Mouse (Mus musculus) CH12.LX (cell line): ENCODE measurements around the gene Hcar1. TPM values are rescaled to one million over a fixed set of nuclear protein-coding genes. Genes with fewer than 3 reads are reported as not detected.

Source experiments
- DNase-seq: peaks from one replicate; pipeline ENCODE4 v3.0.0-alpha.2; 2013; ENCODE audit errors: extremely low read depth
- H3K27ac ChIP-seq: 2 replicates; pipeline ENCODE4 v1.5.1; 2012; ENCODE audit warnings: low read depth, mild to moderate bottlenecking, control low read depth, moderate library complexity; ENCODE audit not compliant: insufficient read depth
- H3K27me3 ChIP-seq: replicated peaks from 2 replicates; pipeline ENCODE3; 2012; ENCODE audit warnings: inconsistent platforms
- H3K36me3 ChIP-seq, 2 experiments: replicated peaks in 1 of 2; 2 replicates each; pipeline versions ENCODE3 to v1.6.1; 2012; ENCODE audit warnings: inconsistent platforms in 1 of 2, low read length in 1 of 2, mild to moderate bottlenecking in 1 of 2, mixed read lengths in 1 of 2, moderate library complexity in 1 of 2; ENCODE audit not compliant: control insufficient read depth in 1 of 2, insufficient read depth in 1 of 2
- H3K4me1 ChIP-seq, 2 experiments: 2 replicates each; pipeline ENCODE4 v1.6.1; 2012; ENCODE audit warnings: inconsistent platforms in 1 of 2, moderate library complexity in 1 of 2; ENCODE audit not compliant: insufficient read depth in 2 of 2, control insufficient read depth in 1 of 2
- H3K4me2 ChIP-seq: 2 replicates; pipeline ENCODE4 v1.6.1; 2012; ENCODE audit warnings: low read depth, mild to moderate bottlenecking, control low read depth; ENCODE audit not compliant: poor library complexity, insufficient read depth, severe bottlenecking
- H3K4me3 ChIP-seq, 3 experiments: fragments of 150-350 bp in 1 of 3; sonication (generic) in 1 of 3; replicated peaks in 1 of 3; 2 replicates each; pipeline versions ENCODE3 to v1.5.1; 2011 to 2012; ENCODE audit warnings: low read depth in 2 of 3, low read length in 2 of 3, mild to moderate bottlenecking in 2 of 3, moderate library complexity in 2 of 3, control low read depth in 1 of 3, improper control_type of control experiment in 1 of 3, inconsistent platforms in 1 of 3, mixed read lengths in 1 of 3; ENCODE audit not compliant: poor library complexity in 1 of 3
- H3K79me2 ChIP-seq: replicated peaks from 2 replicates; pipeline ENCODE4 v1.6.1; 2012; ENCODE audit warnings: mild to moderate bottlenecking, moderate library complexity; ENCODE audit not compliant: control insufficient read depth, poor library complexity, insufficient read depth, severe bottlenecking; ENCODE audit errors: extremely low read depth
- H3K9ac ChIP-seq: 2 replicates; pipeline ENCODE4 v1.6.1; 2012; ENCODE audit warnings: low read depth, mild to moderate bottlenecking, control low read depth, moderate library complexity; ENCODE audit not compliant: insufficient read depth
- H3K9me3 ChIP-seq: replicated peaks from 2 replicates; pipeline ENCODE3; 2012; ENCODE audit warnings: low read length, inconsistent platforms, mixed read lengths
- CHD1 ChIP-seq: IDR thresholded peaks from 2 replicates; pipeline ENCODE4 v1.6.1; 2012; ENCODE audit warnings: low read depth, low read length, improper control_type of control experiment, inconsistent platforms
- CTCF ChIP-seq, 2 experiments: IDR thresholded peaks in 1 of 2; conservative IDR thresholded peaks in 1 of 2; 2 replicates each; pipeline ENCODE4 v1.5.1; 2011 to 2012; ENCODE audit warnings: low read depth in 2 of 2, low read length in 2 of 2, improper control_type of control experiment in 1 of 2, inconsistent platforms in 1 of 2, mild to moderate bottlenecking in 1 of 2, moderate library complexity in 1 of 2
- E2F4 ChIP-seq: IDR thresholded peaks from 2 replicates; pipeline ENCODE4 v1.6.1; 2011; ENCODE audit warnings: low read depth, low read length, improper control_type of control experiment; ENCODE audit not compliant: insufficient replicate concordance
- ELF1 ChIP-seq: IDR thresholded peaks from 2 replicates; pipeline ENCODE4 v1.6.1; 2014; ENCODE audit warnings: low read depth, mild to moderate bottlenecking, inconsistent platforms, low read length, improper control_type of control experiment
- ETS1 ChIP-seq: conservative IDR thresholded peaks from 2 replicates; pipeline ENCODE4 v1.6.1; 2012; ENCODE audit warnings: low read depth, mild to moderate bottlenecking, inconsistent platforms, low read length, improper control_type of control experiment, moderate library complexity
- GABPA ChIP-seq: IDR thresholded peaks from 2 replicates; pipeline ENCODE4 v1.6.1; 2012; ENCODE audit warnings: low read depth, low read length, improper control_type of control experiment, inconsistent platforms; ENCODE audit not compliant: insufficient replicate concordance
- HCFC1 ChIP-seq: IDR thresholded peaks from 2 replicates; pipeline ENCODE4 v1.6.1; 2012; ENCODE audit warnings: low read depth, mild to moderate bottlenecking, inconsistent platforms, low read length, improper control_type of control experiment
- IRF4 ChIP-seq: IDR thresholded peaks from 2 replicates; pipeline ENCODE4 v1.6.1; 2014; ENCODE audit warnings: low read depth, mild to moderate bottlenecking, inconsistent platforms, low read length, improper control_type of control experiment
- JUN ChIP-seq: IDR thresholded peaks from 2 replicates; pipeline ENCODE4 v1.6.1; 2011; ENCODE audit warnings: low read depth, mild to moderate bottlenecking, low read length, improper control_type of control experiment, moderate library complexity; ENCODE audit not compliant: insufficient read depth
- JUND ChIP-seq: conservative IDR thresholded peaks from 2 replicates; pipeline ENCODE4 v1.6.1; 2011; ENCODE audit warnings: low read depth, low read length, improper control_type of control experiment
- KAT2A ChIP-seq: IDR thresholded peaks from 2 replicates; pipeline ENCODE4 v1.6.1; 2012; ENCODE audit warnings: low read length, improper control_type of control experiment, inconsistent platforms; ENCODE audit not compliant: insufficient replicate concordance
- MAFK ChIP-seq: IDR thresholded peaks from 2 replicates; pipeline ENCODE4 v1.6.1; 2011; ENCODE audit warnings: low read length, improper control_type of control experiment; ENCODE audit not compliant: insufficient replicate concordance
- MAX ChIP-seq: IDR thresholded peaks from 2 replicates; pipeline ENCODE4 v1.6.1; 2011; ENCODE audit warnings: low read length, improper control_type of control experiment
- MAZ ChIP-seq: IDR thresholded peaks from 2 replicates; pipeline ENCODE4 v1.6.1; 2012; ENCODE audit warnings: low read depth, mild to moderate bottlenecking, inconsistent platforms, low read length, improper control_type of control experiment, moderate library complexity
- MEF2A ChIP-seq: IDR thresholded peaks from 2 replicates; pipeline ENCODE4 v1.6.1; 2014; ENCODE audit warnings: low read depth, mild to moderate bottlenecking, inconsistent platforms, low read length, improper control_type of control experiment, borderline replicate concordance
- MXI1 ChIP-seq: IDR thresholded peaks from 2 replicates; pipeline ENCODE4 v1.6.1; 2011; ENCODE audit warnings: mild to moderate bottlenecking, low read depth, low read length, improper control_type of control experiment
- MYC ChIP-seq: IDR thresholded peaks from 2 replicates; pipeline ENCODE4 v1.6.1; 2011; ENCODE audit warnings: low read depth, mild to moderate bottlenecking, improper control_type of control experiment, low read length
- NELFE ChIP-seq: IDR thresholded peaks from 2 replicates; pipeline ENCODE4 v1.6.1; 2011; ENCODE audit warnings: low read depth, low read length, improper control_type of control experiment
- NRF1 ChIP-seq: IDR thresholded peaks from 2 replicates; pipeline ENCODE4 v1.6.1; 2014; ENCODE audit warnings: low read depth, mild to moderate bottlenecking, inconsistent platforms, low read length, improper control_type of control experiment, moderate library complexity
- PAX5 ChIP-seq: IDR thresholded peaks from 2 replicates; pipeline ENCODE4 v1.6.1; 2012; ENCODE audit warnings: low read length, inconsistent platforms, mixed read lengths
- RAD21 ChIP-seq: IDR thresholded peaks from 2 replicates; pipeline ENCODE4 v1.6.1; 2011; ENCODE audit warnings: low read depth, mild to moderate bottlenecking, low read length, improper control_type of control experiment, moderate library complexity
- RCOR1 ChIP-seq: conservative IDR thresholded peaks from 2 replicates; pipeline ENCODE4 v1.6.1; 2012; ENCODE audit warnings: low read depth, mild to moderate bottlenecking, inconsistent platforms, low read length, improper control_type of control experiment
- SMC3 ChIP-seq: IDR thresholded peaks from 2 replicates; pipeline ENCODE4 v1.6.1; 2011; ENCODE audit warnings: low read depth, low read length, improper control_type of control experiment
- TBP ChIP-seq: conservative IDR thresholded peaks from 2 replicates; pipeline ENCODE4 v1.6.1; 2011; ENCODE audit warnings: low read depth, low read length, improper control_type of control experiment
- TCF12 ChIP-seq: IDR thresholded peaks from 2 replicates; pipeline ENCODE4 v1.6.1; 2014; ENCODE audit warnings: low read depth, mild to moderate bottlenecking, inconsistent platforms, low read length, improper control_type of control experiment
- USF1 ChIP-seq: IDR thresholded peaks from 2 replicates; pipeline ENCODE4 v1.6.1; 2014; ENCODE audit warnings: low read depth, mild to moderate bottlenecking, inconsistent platforms, low read length, improper control_type of control experiment
- USF2 ChIP-seq: conservative IDR thresholded peaks from 2 replicates; pipeline ENCODE4 v1.6.1; 2011; ENCODE audit warnings: low read depth, low read length, improper control_type of control experiment
- ZC3H11A ChIP-seq: IDR thresholded peaks from 2 replicates; pipeline ENCODE4 v1.6.1; 2012; ENCODE audit warnings: low read depth, mild to moderate bottlenecking, inconsistent platforms, low read length, improper control_type of control experiment
- ZKSCAN1 ChIP-seq: IDR thresholded peaks from 2 replicates; pipeline ENCODE4 v1.6.1; 2012; ENCODE audit warnings: low read depth, inconsistent platforms, low read length, improper control_type of control experiment, borderline replicate concordance
- ZMIZ1 ChIP-seq: IDR thresholded peaks from 2 replicates; pipeline ENCODE4 v1.6.1; 2012; ENCODE audit warnings: low read depth, mild to moderate bottlenecking, inconsistent platforms, low read length, improper control_type of control experiment
- ZNF384 ChIP-seq: IDR thresholded peaks from 2 replicates; pipeline ENCODE4 v1.6.1; 2012; ENCODE audit warnings: low read depth, low read length, improper control_type of control experiment, inconsistent platforms
- dilution Hi-C: fragments of 300-500 bp; cut with MboI; formaldehyde crosslinking; loops from 2 replicates; pipeline ENCODE4 v1.14.3; 2020; ENCODE audit warnings: low sequenced_read_pairs; ENCODE audit not compliant: extremely low pct_unique_long_range_greater_than_20kb, extremely low pct_ligation_motif_present
- in situ Hi-C: fragments of 300-500 bp; cut with MboI; formaldehyde crosslinking; loops from 3 replicates; pipeline ENCODE4 v1.14.3; 2019; ENCODE audit warnings: low sequenced_read_pairs, low pct_ligation_motif_present, low pct_unique_long_range_greater_than_20kb, mixed read lengths
- polyA plus RNA-seq: library from polyadenylated mRNA; unstranded; fragments of >175 nt; gene quantifications from 2 replicates; pipeline ENCODE4 v1.2.1, GENCODE M21; 2012; ENCODE audit warnings: low read depth; ENCODE audit not compliant: insufficient read length
- total RNA-seq, 2 experiments: library from RNA; depleted of rRNA; stranded (reverse); fragments of 300-350 nt in 1 of 2; fragments of >200 nt in 1 of 2; gene quantifications; 2 replicates each; pipeline ENCODE4 v1.2.3; 2012 to 2014

Hcar1 gene
- total and polyA plus RNA-seq, 3 experiments: not detected

DNA sequence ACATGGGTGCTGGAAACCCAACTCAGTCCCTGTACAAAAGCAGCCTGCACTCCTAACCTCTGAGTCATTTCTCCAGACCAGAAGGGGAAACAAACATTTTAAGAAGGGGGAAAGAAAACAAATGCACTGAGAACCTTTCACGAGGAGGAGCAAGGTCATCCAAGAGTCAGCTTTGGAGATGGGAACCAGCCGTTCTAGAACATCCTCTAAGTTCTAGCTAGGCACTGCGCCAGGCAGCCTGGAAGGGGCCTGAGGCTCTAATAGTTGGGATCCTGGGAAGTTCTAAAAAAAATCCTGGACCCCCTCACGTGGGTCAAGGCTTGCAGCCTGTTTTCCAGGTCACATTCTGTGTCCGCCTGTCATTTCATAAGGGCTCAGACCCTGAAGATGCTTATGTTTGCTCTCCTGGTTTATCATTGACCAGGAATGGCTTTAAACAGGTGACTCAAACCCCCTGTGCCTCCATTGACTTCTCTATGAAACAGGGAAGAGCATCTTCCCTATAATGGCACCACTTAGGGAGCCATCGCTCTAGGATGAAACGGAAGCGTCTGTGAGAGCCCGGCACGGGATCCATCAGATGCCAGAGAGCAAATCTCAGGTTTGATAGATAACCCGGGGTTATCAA lies 25.8 kb downstream of the Hcar1 start:
- H3K4me2 ChIP-seq: no peak overlapping the region
- dilution Hi-C loops: no loop called here

DNA sequence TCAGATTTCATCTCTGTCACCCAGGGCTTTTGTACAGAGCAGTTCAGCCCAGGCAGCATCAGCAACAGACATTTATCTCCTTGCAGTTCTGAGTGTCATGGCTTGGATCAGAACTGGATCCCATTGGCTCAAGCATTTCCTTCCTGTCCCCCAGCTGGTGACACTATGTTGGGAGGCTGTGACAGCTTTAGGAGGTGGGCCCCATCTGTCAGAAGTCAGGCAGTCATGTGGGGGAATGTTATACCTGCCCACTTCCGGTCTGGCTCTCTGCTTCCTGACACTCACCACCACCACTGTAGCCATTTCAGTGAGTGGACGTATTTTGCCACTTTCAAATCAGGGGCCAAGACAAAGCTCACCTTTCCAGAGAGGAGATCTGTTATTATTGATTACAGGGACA lies 28.4 kb downstream of the Hcar1 start:
- Histone ChIP-seq H3K9me3 (no peaks in the 10 kb centered on the region), H3K36me3 (no peaks in the 10 kb centered on the region), H3K4me1 (peaks cover 5 to 10% of the 10 kb centered on the region in 2 experiments; a peak in 3 of 4 replicates), H3K27ac (no peak overlapping the region), H3K4me3 (no peak overlapping the region), H3K4me2 (no peak overlapping the region), H3K79me2 (no peaks in the 10 kb centered on the region), H3K9ac (no peak overlapping the region), H3K27me3 (no peaks in the 10 kb centered on the region)
- peak; percentile 54 for DNase-seq
- TF ChIP-seq CTCF (conservative IDR thresholded peaks at IDR 0.05 in 1 of 2, IDR thresholded peaks at IDR 0.05 in 1 of 2; ENCODE audit: low read depth in 2 of 2, low read length in 2 of 2): no peak
- TF ChIP-seq HCFC1: peak; percentile 66
- no peak for TF ChIP-seq ZKSCAN1
- TF ChIP-seq JUND: no peak
- TF ChIP-seq CHD1: no peak
- 0 out of 2 replicates have a peak, but pooled peaks have one; percentile 27 for TF ChIP-seq MAZ
- TF ChIP-seq TBP: no peak
- no peak for TF ChIP-seq PAX5
- no peak for TF ChIP-seq KAT2A
- peak; percentile 64 for TF ChIP-seq ELF1
- TF ChIP-seq NELFE: 0 out of 2 replicates have a peak, but pooled peaks have one; percentile 29
- TF ChIP-seq JUN: no peak
- 0 out of 2 replicates have a peak, but pooled peaks have one; percentile 26 for TF ChIP-seq TCF12
- no peak for TF ChIP-seq RCOR1
- TF ChIP-seq NRF1: no peak
- no peak for TF ChIP-seq RAD21
- no peak for TF ChIP-seq SMC3
- no peak for TF ChIP-seq USF2
- TF ChIP-seq MXI1: no peak
- TF ChIP-seq ETS1: peak; percentile 24; the same call in 1 of the 2 replicates
- TF ChIP-seq MAX: 0 out of 2 replicates have a peak, but pooled peaks have one; percentile 27
- TF ChIP-seq USF1: no peak; the same call in 1 of the 2 replicates
- TF ChIP-seq GABPA: no peak
- no peak for TF ChIP-seq ZC3H11A
- no peak for TF ChIP-seq E2F4
- dilution Hi-C loops (no loop called here), in situ Hi-C loops (no loop called here)

More for the DNA sequence above, 25.8 kb downstream of the Hcar1 start:
- Histone ChIP-seq H3K79me2 (no peaks in the 10 kb centered on the region), H3K27ac (no peak overlapping the region), H3K36me3 (no peaks in the 10 kb centered on the region), H3K4me1 (peaks cover 5 to 16% of the 10 kb centered on the region in 2 experiments; a peak in 3 of 4 replicates), H3K9me3 (no peaks in the 10 kb centered on the region), H3K27me3 (no peaks in the 10 kb centered on the region), H3K4me3 (no peak overlapping the region), H3K9ac (no peak overlapping the region)
- in situ Hi-C loops: no loop called here
- no peak for DNase-seq
- no peak for TF ChIP-seq SMC3
- TF ChIP-seq RAD21: no peak
- no peak for TF ChIP-seq MAX
- no peak for TF ChIP-seq GABPA
- no peak for TF ChIP-seq KAT2A
- TF ChIP-seq TCF12: no peak
- no peak for TF ChIP-seq IRF4
- no peak for TF ChIP-seq MYC
- TF ChIP-seq NELFE: no peak
- no peak for TF ChIP-seq ZKSCAN1
- TF ChIP-seq ZNF384: no peak
- TF ChIP-seq PAX5: no peak
- TF ChIP-seq MEF2A: no peak
- TF ChIP-seq MAZ: no peak
- no peak for TF ChIP-seq MAFK
- TF ChIP-seq RCOR1: no peak
- no peak for TF ChIP-seq MXI1
- no peak for TF ChIP-seq ZMIZ1
